In genomic region chrX:65252746-65253145, GRCm38 (mm10) we compare ENCODE assay signal across 25 mouse cellular contexts.
DNase-seq lines count a peak whose midpoint lies in the region; ATAC-seq and TF ChIP-seq lines count a peak whose summit lies in the region.
"Had no signal": no experiment of that assay in that cellular context is flagged by ENCODE, and none has a peak within 500 bp of the region (broad histone marks: within the 10 kb centered on the region; RNA-seq: fewer than 3 reads in every experiment).

No protein-coding gene starts in this region.

- no peaks in the 10 kb centered on the region for H3K9me3 ChIP-seq in kidney, embryonic 14.5 days (ENCODE audit: control insufficient read depth, low read length)
- H3K9me3 ChIP-seq: embryonic facial prominence, embryonic 10.5 days; embryonic facial prominence, embryonic 12.5 days; forebrain, embryonic 13.5 days; G1E had no signal

- no peaks in the 10 kb centered on the region for H3K27me3 ChIP-seq in kidney, embryonic 14.5 days (ENCODE audit: control insufficient read depth, insufficient read depth, low read length)
- no peaks in the 10 kb centered on the region for H3K27me3 ChIP-seq in testis, adult 2 months (ENCODE audit: control insufficient read depth, insufficient read depth, low read length)
- H3K27me3 ChIP-seq: CH12.LX; embryonic facial prominence, embryonic 12.5 days; forebrain, embryonic 13.5 days; Patski had no signal

- DNase-seq in kidney, adult 11 months: peak; percentile 8
- no peak for DNase-seq in kidney, postnatal 10 days
- DNase-seq in kidney, adult 8-10 months: peak; percentile 10 to 11
- peak; percentile 22 to 24 for DNase-seq in kidney, postnatal 36 days
- no peak for DNase-seq in kidney, postnatal 4 days
- DNase-seq in testis, postnatal 14 days (ENCODE audit: low spot score): no peak
- DNase-seq: adrenal gland, adult 8-10 months; adrenal gland, postnatal 14 days; adrenal gland, postnatal 36 days; B cell, adult 2 months; cerebellum, adult 11-12 months; cerebellum, adult 2 months; cerebellum, adult 9-10 months; cerebellum, postnatal 10 days; cerebellum, postnatal 25 days had no signal

- no peak for TF ChIP-seq POLR2A in testis, adult 2 months (IDR thresholded peaks at IDR 0.05; ENCODE audit: control insufficient read depth, low read depth, low read length)

- no peaks in the 10 kb centered on the region for H3K36me3 ChIP-seq in kidney, embryonic 14.5 days (ENCODE audit: control insufficient read depth, insufficient read depth, low read length)
- H3K36me3 ChIP-seq in testis, adult 2 months (ENCODE audit: control insufficient read depth, insufficient read depth, low read length): no peaks in the 10 kb centered on the region
- H3K36me3 ChIP-seq: embryonic facial prominence, embryonic 10.5 days; embryonic facial prominence, embryonic 12.5 days; G1E had no signal

- no peak for TF ChIP-seq CTCF in testis, adult 2 months (IDR thresholded peaks at IDR 0.05; ENCODE audit: control insufficient read depth, insufficient read depth, insufficient replicate concordance, low read depth, low read length)

- no peaks in the 10 kb centered on the region for H3K4me1 ChIP-seq in kidney, embryonic 14.5 days (ENCODE audit: control insufficient read depth, insufficient read depth, low read length)
- no peaks in the 10 kb centered on the region for H3K4me1 ChIP-seq in testis, adult 2 months (ENCODE audit: control insufficient read depth, insufficient read depth, low read length)
- H3K4me1 ChIP-seq: embryonic facial prominence, embryonic 10.5 days; embryonic facial prominence, embryonic 12.5 days; forebrain, embryonic 13.5 days had no signal

- no peak for ATAC-seq in kidney, embryonic 14.5 days (ENCODE audit: low FRiP score, low TSS enrichment)
- ATAC-seq: activated CD4-positive, CD25-positive, alpha-beta regulatory T cell, adult 4 months; CD4-positive, CD25-positive, alpha-beta regulatory T cell, adult 4 months; forebrain, embryonic 13.5 days; Patski had no signal

- H3K4me3 ChIP-seq in kidney, embryonic 14.5 days (ENCODE audit: low read length): no peak overlapping the region
- no peak overlapping the region for H3K4me3 ChIP-seq in testis, adult 2 months (ENCODE audit: control insufficient read depth, low read depth, low read length)
- H3K4me3 ChIP-seq: embryonic facial prominence, embryonic 10.5 days; embryonic facial prominence, embryonic 12.5 days; forebrain, embryonic 13.5 days had no signal

- H3K27ac ChIP-seq in kidney, embryonic 14.5 days (ENCODE audit: low read depth, low read length): no peak overlapping the region
- 0 out of 2 replicates have a peak overlapping the region, but pooled peaks have one; percentile 32 for H3K27ac ChIP-seq in testis, adult 2 months (ENCODE audit: control insufficient read depth, insufficient read depth, low read depth, low read length)
- H3K27ac ChIP-seq: embryonic facial prominence, embryonic 10.5 days; embryonic facial prominence, embryonic 12.5 days; forebrain, embryonic 13.5 days had no signal

- no peak overlapping the region for H3K9ac ChIP-seq in kidney, embryonic 14.5 days (ENCODE audit: low read depth, low read length)
- H3K9ac ChIP-seq: embryonic facial prominence, embryonic 12.5 days; forebrain, embryonic 13.5 days had no signal

- WGBS in kidney, embryonic 14.5 days: 42% methylated on average over 2 of the region's 2 CpGs

- no peak overlapping the region for H3K4me2 ChIP-seq in kidney, embryonic 14.5 days (replicated peaks; ENCODE audit: low read depth, low read length)
- H3K4me2 ChIP-seq: embryonic facial prominence, embryonic 12.5 days; forebrain, embryonic 13.5 days had no signal

Comparison
In these comparisons a context has a peak if more than half of its experiments do, and no peak if none do; other contexts are left out.
1. DNase-seq: peak in kidney, adult 11 months (single experiment), kidney, adult 8-10 months (2 of 2) and kidney, postnatal 36 days (2 of 2); none in kidney, postnatal 10 days (single experiment), kidney, postnatal 4 days (0 of 2) and testis, postnatal 14 days (single experiment).